Mouse (Mus musculus) E14TG2a.4 (cell line): ENCODE data around the gene Cfp.

Experiments used
- CTCF ChIP-seq: conservative IDR thresholded peaks from 2 replicates; pipeline ENCODE4 v1.5.1; 2014; ENCODE audit warnings: low read length
- NANOG ChIP-seq: IDR thresholded peaks from 2 replicates; pipeline ENCODE4 v1.6.1; 2014; ENCODE audit warnings: borderline replicate concordance, low read length, mixed read lengths
- POU5F1 ChIP-seq: IDR thresholded peaks from 2 replicates; pipeline ENCODE4 v1.6.1; 2014; ENCODE audit warnings: low read length, borderline replicate concordance

- TF ChIP-seq CTCF (no peak), NANOG (no peak), POU5F1 (no peak)
Observed at GRCm38 (mm10) chrX:20920249-20920843, 11.0 kb downstream of the Cfp start.
